Mouse (Mus musculus): ENCODE results near the gene Hist1h4d. TPM values are rescaled to one million over a fixed set of nuclear protein-coding genes. Genes with fewer than 3 reads are reported as not detected.

Hist1h4d gene
- polyA plus RNA-seq, 1 experiment from 2014 or later: 37.3 TPM

GRCm38 (mm10) chr13:23592614-23593013 lies 11.2 kb downstream of the Hist1h4d start:
- Histone ChIP-seq H3K9ac (no peak overlapping the region), H3K27ac (replicated peaks) (no peak overlapping the region), H3K36me3 (no peaks in the 10 kb centered on the region), H3K4me1 (replicated peaks) (no peaks in the 10 kb centered on the region), H3K9me3 (no peaks in the 10 kb centered on the region), H3K27me3 (no peaks in the 10 kb centered on the region), H3K4me3 (no peak overlapping the region), H3K4me2 (no peak overlapping the region)
- no peak for ATAC-seq (ENCODE audit: low read depth)
- WGBS: 90% methylated on average over 7 of the region's 7 CpGs

GRCm38 (mm10) chr13:23593051-23593770 lies 11.8 kb downstream of the Hist1h4d start:
- no peaks in the 10 kb centered on the region for H3K9me3 ChIP-seq
- no peaks in the 10 kb centered on the region for H3K36me3 ChIP-seq
- H3K4me1 ChIP-seq (replicated peaks): no peaks in the 10 kb centered on the region
- no peak overlapping the region for H3K27ac ChIP-seq (replicated peaks)
- H3K4me3 ChIP-seq: no peak overlapping the region
- no peak for ATAC-seq (ENCODE audit: low read depth)
- H3K9ac ChIP-seq: no peak overlapping the region
- no peaks in the 10 kb centered on the region for H3K27me3 ChIP-seq
- 83% methylated on average over 5 of the region's 5 CpGs for whole genome bisulfite sequencing
- H3K4me2 ChIP-seq: no peak overlapping the region

GRCm38 (mm10) chr13:23595185-23595584 lies 13.8 kb downstream of the Hist1h4d start:
- Histone ChIP-seq H3K4me3 (no peak overlapping the region), H3K27ac (replicated peaks) (no peak overlapping the region), H3K4me1 (replicated peaks) (no peaks in the 10 kb centered on the region), H3K4me2 (no peak overlapping the region), H3K9ac (no peak overlapping the region), H3K27me3 (no peaks in the 10 kb centered on the region), H3K9me3 (no peaks in the 10 kb centered on the region), H3K36me3 (no peaks in the 10 kb centered on the region)
- ATAC-seq (ENCODE audit: low read depth): no peak
- 89% methylated on average over 2 of the region's 2 CpGs for WGBS

GRCm38 (mm10) chr13:23595622-23596372 lies 14.4 kb downstream of the Hist1h4d start:
- H3K27ac ChIP-seq (replicated peaks): no peak overlapping the region
- H3K36me3 ChIP-seq: no peaks in the 10 kb centered on the region
- no peaks in the 10 kb centered on the region for H3K9me3 ChIP-seq
- no peak overlapping the region for H3K9ac ChIP-seq
- no peak overlapping the region for H3K4me2 ChIP-seq
- no peaks in the 10 kb centered on the region for H3K27me3 ChIP-seq
- ATAC-seq (ENCODE audit: low read depth): no peak
- H3K4me3 ChIP-seq: no peak overlapping the region
- WGBS: 87% methylated on average over 7 of the region's 7 CpGs
- H3K4me1 ChIP-seq (replicated peaks): no peaks in the 10 kb centered on the region

- Histone ChIP-seq H3K36me3 (no peaks in the 10 kb centered on the region), H3K9ac (no peak overlapping the region), H3K27me3 (no peaks in the 10 kb centered on the region), H3K4me3 (no peak overlapping the region), H3K4me2 (no peak overlapping the region), H3K9me3 (no peaks in the 10 kb centered on the region), H3K4me1 (replicated peaks) (no peaks in the 10 kb centered on the region), H3K27ac (replicated peaks) (no peak overlapping the region)
- ATAC-seq (ENCODE audit: low read depth): no peak
- WGBS: 7% methylated on average over 9 of the region's 9 CpGs
These were observed 16.6 kb downstream of the Hist1h4d start for GRCm38 (mm10) chr13:23597957-23598356.

- no peak overlapping the region for H3K4me2 ChIP-seq
- H3K9ac ChIP-seq: no peak overlapping the region
- H3K36me3 ChIP-seq: no peaks in the 10 kb centered on the region
- no peak overlapping the region for H3K4me3 ChIP-seq
- no peak overlapping the region for H3K27ac ChIP-seq (replicated peaks)
- H3K9me3 ChIP-seq: no peaks in the 10 kb centered on the region
- H3K4me1 ChIP-seq (replicated peaks): no peaks in the 10 kb centered on the region
- WGBS: 81% methylated on average over 7 of the region's 7 CpGs
- no peak for ATAC-seq (ENCODE audit: low read depth)
- no peaks in the 10 kb centered on the region for H3K27me3 ChIP-seq
These were observed 21.8 kb downstream of the Hist1h4d start for GRCm38 (mm10) chr13:23603182-23603699.

- no peak for ATAC-seq (ENCODE audit: low read depth)
- H3K9ac ChIP-seq: no peak overlapping the region
- WGBS: 86% methylated on average over 3 of the region's 3 CpGs
These were observed 23.1 kb downstream of the Hist1h4d start for GRCm38 (mm10) chr13:23604452-23604851.

GRCm38 (mm10) chr13:23605052-23605451 lies 23.7 kb downstream of the Hist1h4d start:
- no peaks in the 10 kb centered on the region for H3K36me3 ChIP-seq
- ATAC-seq (ENCODE audit: low read depth): no peak
- no peaks in the 10 kb centered on the region for H3K27me3 ChIP-seq
- no peak overlapping the region for H3K4me2 ChIP-seq
- WGBS: 87% methylated on average over 3 of the region's 3 CpGs
- no peaks in the 10 kb centered on the region for H3K9me3 ChIP-seq
- no peak overlapping the region for H3K4me3 ChIP-seq
- H3K4me1 ChIP-seq (replicated peaks): no peaks in the 10 kb centered on the region
- H3K27ac ChIP-seq (replicated peaks): no peak overlapping the region
- H3K9ac ChIP-seq: no peak overlapping the region

More at GRCm38 (mm10) chr13:23604452-23604851, 23.1 kb downstream of the Hist1h4d start:
- Histone ChIP-seq H3K27me3 (no peaks in the 10 kb centered on the region), H3K4me3 (no peak overlapping the region), H3K4me2 (no peak overlapping the region), H3K9me3 (no peaks in the 10 kb centered on the region), H3K4me1 (replicated peaks) (no peaks in the 10 kb centered on the region), H3K36me3 (no peaks in the 10 kb centered on the region), H3K27ac (replicated peaks) (no peak overlapping the region)

GRCm38 (mm10) chr13:23609209-23609608 lies 27.8 kb downstream of the Hist1h4d start:
- no peak for ATAC-seq (ENCODE audit: low read depth)
- Histone ChIP-seq H3K27ac (replicated peaks) (no peak overlapping the region), H3K4me2 (no peak overlapping the region), H3K4me3 (no peak overlapping the region), H3K9me3 (no peaks in the 10 kb centered on the region), H3K36me3 (no peaks in the 10 kb centered on the region), H3K27me3 (no peaks in the 10 kb centered on the region), H3K4me1 (replicated peaks) (no peaks in the 10 kb centered on the region), H3K9ac (no peak overlapping the region)
- WGBS: 89% methylated on average over 4 of the region's 4 CpGs

GRCm38 (mm10) chr13:23609844-23610243 lies 28.4 kb downstream of the Hist1h4d start:
- Histone ChIP-seq H3K4me3 (no peak overlapping the region), H3K9me3 (no peaks in the 10 kb centered on the region), H3K4me1 (replicated peaks) (no peaks in the 10 kb centered on the region), H3K36me3 (no peaks in the 10 kb centered on the region), H3K27ac (replicated peaks) (no peak overlapping the region), H3K27me3 (no peaks in the 10 kb centered on the region), H3K4me2 (no peak overlapping the region), H3K9ac (no peak overlapping the region)
- ATAC-seq (ENCODE audit: low read depth): no peak

- no peaks in the 10 kb centered on the region for H3K9me3 ChIP-seq
- no peak overlapping the region for H3K4me3 ChIP-seq
- ATAC-seq (ENCODE audit: low read depth): no peak
- no peaks in the 10 kb centered on the region for H3K4me1 ChIP-seq (replicated peaks)
- no peak overlapping the region for H3K27ac ChIP-seq (replicated peaks)
- no peak overlapping the region for H3K9ac ChIP-seq
- H3K4me2 ChIP-seq: no peak overlapping the region
- no peaks in the 10 kb centered on the region for H3K27me3 ChIP-seq
- H3K36me3 ChIP-seq: no peaks in the 10 kb centered on the region
- 79% methylated on average over 2 of the region's 2 CpGs for WGBS
These were observed 29.0 kb downstream of the Hist1h4d start for GRCm38 (mm10) chr13:23610393-23610792.

GRCm38 (mm10) chr13:23611638-23612037 lies 30.2 kb downstream of the Hist1h4d start:
- WGBS: 89% methylated on average over 3 of the region's 3 CpGs
- no peak overlapping the region for H3K4me3 ChIP-seq
- H3K9ac ChIP-seq: no peak overlapping the region
- H3K4me1 ChIP-seq (replicated peaks): no peaks in the 10 kb centered on the region
- H3K9me3 ChIP-seq: no peaks in the 10 kb centered on the region
- H3K27me3 ChIP-seq: no peaks in the 10 kb centered on the region
- no peaks in the 10 kb centered on the region for H3K36me3 ChIP-seq
- H3K27ac ChIP-seq (replicated peaks): no peak overlapping the region
- H3K4me2 ChIP-seq: no peak overlapping the region
- ATAC-seq (ENCODE audit: low read depth): no peak

Data from neural tube, embryonic 13.5 days (tissue).